Mouse (Mus musculus) liver, embryonic 13.5 days (tissue): Measurements from ENCODE around the gene Olfr588-ps1. TPM values are rescaled to one million over a fixed set of nuclear protein-coding genes. Genes with fewer than 3 reads are reported as not detected.
"Not testable (repeated sequence)": the region's sequence is repeated elsewhere in the genome, so short reads cannot be mapped to it uniquely, and the experiment has no call there.

Experiments used
- ATAC-seq: fragments of 200-750 bp; cut with Nextera tagmentation; 2 replicates; pipeline ENCODE4 v1.8.0; 2017; ENCODE audit warnings: low read depth, mild to moderate bottlenecking, moderate number of reproducible peaks, moderate library complexity
- DNase-seq: peaks from one replicate; pipeline ENCODE4 v3.0.0; 2022
- H3K27ac ChIP-seq: fragments of 300-500 bp; sonication (generic); 2 replicates; pipeline ENCODE4 v1.5.1; 2015; ENCODE audit warnings: moderate library complexity, mild to moderate bottlenecking, inconsistent platforms
- H3K27me3 ChIP-seq: fragments of 300-500 bp; sonication (generic); 2 replicates; pipeline ENCODE4 v1.6.1; 2015; ENCODE audit warnings: mild to moderate bottlenecking, inconsistent platforms
- H3K36me3 ChIP-seq: fragments of 300-500 bp; sonication (generic); 2 replicates; pipeline ENCODE4 v1.6.1; 2015; ENCODE audit warnings: mild to moderate bottlenecking, inconsistent platforms
- H3K4me1 ChIP-seq: fragments of 300-500 bp; sonication (generic); replicated peaks from 2 replicates; pipeline ENCODE4 v1.6.1; 2015; ENCODE audit warnings: inconsistent platforms
- H3K4me2 ChIP-seq: fragments of 300-500 bp; sonication (generic); 2 replicates; pipeline ENCODE4 v1.6.1; 2015; ENCODE audit warnings: inconsistent platforms, mild to moderate bottlenecking, moderate library complexity
- H3K4me3 ChIP-seq: fragments of 300-500 bp; sonication (generic); replicated peaks from 2 replicates; pipeline ENCODE4 v1.5.1; 2015; ENCODE audit warnings: mild to moderate bottlenecking, inconsistent platforms
- H3K9ac ChIP-seq: fragments of 300-500 bp; sonication (generic); 2 replicates; pipeline ENCODE4 v1.6.1; 2015; ENCODE audit warnings: mild to moderate bottlenecking, inconsistent platforms
- H3K9me3 ChIP-seq: fragments of 300-500 bp; sonication (generic); replicated peaks from 2 replicates; pipeline ENCODE4 v1.6.1; 2016; ENCODE audit warnings: inconsistent platforms
- WGBS: fragments of 180-500 bp; shearing (Covaris S2); methylation state at CpG from one replicate; pipeline ENCODE4 v1.1.7; 2015; ENCODE audit not compliant: insufficient replicate concordance; 5-methylcytosine and 5-hydroxymethylcytosine counted together
- polyA plus RNA-seq: library from polyadenylated mRNA; unstranded; fragments of >200 nt; fragmentation: Nextera tagmentation; extraction: Ambion mirVana; gene quantifications from 2 replicates; pipeline ENCODE4 v1.2.1, GENCODE M21; 2015

Olfr588-ps1 gene
- polyA plus RNA-seq = not detected in 2 replicates

DNA sequence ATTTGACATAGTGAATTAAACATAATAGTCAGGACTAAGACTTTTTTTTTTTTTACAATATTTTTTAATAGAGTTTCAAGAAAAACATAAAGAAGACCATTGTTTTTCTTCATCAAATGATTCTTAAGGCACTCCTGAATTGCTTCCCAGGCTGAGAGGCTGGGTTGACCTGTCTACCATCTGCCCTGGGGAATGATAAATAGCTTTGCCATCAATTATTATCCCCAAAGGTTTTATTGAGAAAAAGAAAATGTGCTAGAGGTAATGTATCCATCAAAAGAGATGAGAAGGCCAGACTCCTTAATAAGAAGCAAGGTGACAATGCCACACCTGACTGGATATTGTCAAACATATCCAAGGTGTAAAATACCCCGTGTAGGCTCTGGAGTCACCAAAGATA, at the start of gene Olfr588-ps1:
Olfr588-ps1 (plus strand) TSS at position 301 of the 400 bp plus-strand sequence.
- H3K9ac ChIP-seq = no peak within 1 kb of the TSS
- H3K27ac ChIP-seq = no peak within 1 kb of the TSS
- WGBS = 53% methylated on average over 1 of the region's 1 CpGs
- DNase-seq = no peak
- no peak within 1 kb of the TSS for H3K4me3 ChIP-seq
- H3K4me2 ChIP-seq = no peak within 1 kb of the TSS
- no peaks in the 10 kb centered on the region for H3K4me1 ChIP-seq
- H3K9me3 ChIP-seq = no peaks in the 10 kb centered on the region
- H3K27me3 ChIP-seq = no peaks in the 10 kb centered on the region
- no peak for ATAC-seq
- H3K36me3 ChIP-seq = no peaks in the 10 kb centered on the region

DNA sequence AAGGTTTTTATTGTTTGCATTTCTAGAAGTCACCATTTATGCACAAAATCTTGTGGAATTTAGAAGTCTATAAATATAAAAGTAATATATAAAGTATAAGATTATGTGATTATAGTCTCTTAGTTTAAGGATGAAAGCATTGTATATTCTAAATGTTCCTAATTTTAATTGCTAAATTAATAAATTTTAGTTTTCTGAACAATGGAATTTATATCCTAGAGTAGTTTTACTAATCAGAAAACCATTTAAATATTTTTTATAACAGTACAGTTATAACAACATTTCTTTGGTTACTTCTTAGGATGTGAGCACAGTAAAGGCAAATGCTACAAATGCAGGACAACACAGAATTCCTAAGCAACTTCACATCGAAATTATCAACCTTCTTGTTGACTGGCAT, 43.3 kb upstream of the Olfr588-ps1 start, which contains the start of gene Olfr585:
Olfr585 (plus strand) TSS at position 301 of the 400 bp plus-strand sequence.
- H3K9ac ChIP-seq = no peak within 1 kb of the TSS
- no peaks in the 10 kb centered on the region for H3K36me3 ChIP-seq
- H3K27ac ChIP-seq = no peak within 1 kb of the TSS
- 71% methylated on average over 1 of the region's 1 CpGs for WGBS
- no peaks in the 10 kb centered on the region for H3K27me3 ChIP-seq
- no peak within 1 kb of the TSS for H3K4me2 ChIP-seq
- H3K4me1 ChIP-seq = no peaks in the 10 kb centered on the region
- H3K4me3 ChIP-seq = no peak within 1 kb of the TSS
- H3K9me3 ChIP-seq = no peaks in the 10 kb centered on the region
- DNase-seq = no peak
- ATAC-seq = no peak

DNA sequence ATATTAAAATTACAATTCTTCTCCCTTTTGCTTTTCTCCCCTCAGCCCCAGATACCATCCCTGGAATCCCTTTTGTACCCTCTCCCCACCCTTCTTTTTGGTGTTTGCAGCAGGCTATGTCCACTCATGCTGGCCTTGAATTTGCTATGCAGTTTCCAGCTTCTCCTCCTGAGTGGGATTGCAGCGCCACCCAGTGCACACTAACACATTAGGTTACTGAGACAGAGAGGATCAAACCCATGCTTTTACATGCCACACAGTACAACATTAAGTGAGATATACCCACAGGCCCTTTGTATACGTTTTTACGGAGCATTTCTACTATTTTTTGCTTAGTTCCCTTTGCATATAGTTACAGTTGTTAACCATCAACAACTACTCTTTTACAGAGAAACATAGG, 21.3 kb upstream of the Olfr588-ps1 start:
- no peaks in the 10 kb centered on the region for H3K27me3 ChIP-seq
- ATAC-seq (no peak), DNase-seq (no peak)
- no peak overlapping the region for H3K4me2 ChIP-seq
- 36% methylated on average over 3 of the region's 3 CpGs for WGBS
- H3K4me1 ChIP-seq = no peaks in the 10 kb centered on the region
- no peak overlapping the region for H3K9ac ChIP-seq
- no peak overlapping the region for H3K27ac ChIP-seq
- H3K36me3 ChIP-seq = no peaks in the 10 kb centered on the region
- H3K9me3 ChIP-seq = no peaks in the 10 kb centered on the region
- H3K4me3 ChIP-seq = no peak overlapping the region

DNA sequence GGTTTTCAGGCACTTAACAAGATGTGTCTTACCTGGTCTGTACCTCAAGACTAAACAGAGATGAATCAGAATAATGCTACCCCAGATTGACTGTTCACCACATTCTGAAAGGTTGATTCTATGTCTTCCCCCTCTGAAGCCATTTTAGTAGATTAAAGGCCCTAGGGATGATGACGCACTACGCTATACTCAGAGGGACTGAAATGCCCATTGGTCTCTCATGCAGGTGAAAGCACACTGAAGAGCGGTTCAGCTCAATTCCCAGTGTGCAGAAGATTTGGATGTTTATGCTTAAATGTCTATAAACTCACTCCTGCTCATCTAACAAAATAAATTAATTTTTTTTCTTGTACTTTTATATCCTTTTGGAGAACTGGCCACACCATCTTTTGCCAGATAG, 15.1 kb upstream of the Olfr588-ps1 start, which contains the start of gene Olfr586:
Olfr586 (minus strand) TSS at position 101 of the 400 bp plus-strand sequence.
- no peak within 1 kb of the TSS for H3K4me3 ChIP-seq
- no peaks in the 10 kb centered on the region for H3K36me3 ChIP-seq
- H3K27me3 ChIP-seq = no peaks in the 10 kb centered on the region
- no peaks in the 10 kb centered on the region for H3K4me1 ChIP-seq
- no peaks in the 10 kb centered on the region for H3K9me3 ChIP-seq
- H3K27ac ChIP-seq = no peak within 1 kb of the TSS
- WGBS = 77% methylated on average over 3 of the region's 3 CpGs
- no peak for DNase-seq
- no peak within 1 kb of the TSS for H3K9ac ChIP-seq
- ATAC-seq = no peak
- H3K4me2 ChIP-seq = no peak within 1 kb of the TSS

DNA sequence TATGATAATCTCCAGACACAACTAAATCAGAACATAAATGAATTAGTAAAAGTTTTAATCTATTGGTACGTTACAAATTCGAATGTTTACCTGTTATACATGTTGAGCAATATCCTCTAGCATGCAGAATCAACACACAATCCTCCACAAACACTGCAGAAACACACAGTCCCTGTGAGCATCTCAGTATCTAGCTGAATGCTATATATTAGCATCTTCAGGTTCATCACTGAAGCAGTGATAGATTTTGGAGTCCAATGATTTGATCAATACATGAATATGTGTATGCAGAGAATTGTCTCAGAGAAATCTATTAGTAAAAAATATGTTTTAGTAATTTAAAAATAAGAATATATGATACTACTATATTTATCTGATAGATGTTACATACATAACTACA, 15.6 kb downstream of the Olfr588-ps1 start, which contains the start of gene Olfr589:
Olfr589 (minus strand) TSS at position 101 of the 400 bp plus-strand sequence.
- Histone ChIP-seq H3K4me1 (no peaks in the 10 kb centered on the region), H3K27ac (no peak within 1 kb of the TSS), H3K4me2 (no peak within 1 kb of the TSS), H3K9me3 (no peaks in the 10 kb centered on the region), H3K4me3 (no peak within 1 kb of the TSS), H3K9ac (no peak within 1 kb of the TSS), H3K27me3 (no peaks in the 10 kb centered on the region), H3K36me3 (no peaks in the 10 kb centered on the region)
- DNase-seq = no peak
- 39% methylated on average over 2 of the region's 2 CpGs for WGBS
- ATAC-seq = no peak

DNA sequence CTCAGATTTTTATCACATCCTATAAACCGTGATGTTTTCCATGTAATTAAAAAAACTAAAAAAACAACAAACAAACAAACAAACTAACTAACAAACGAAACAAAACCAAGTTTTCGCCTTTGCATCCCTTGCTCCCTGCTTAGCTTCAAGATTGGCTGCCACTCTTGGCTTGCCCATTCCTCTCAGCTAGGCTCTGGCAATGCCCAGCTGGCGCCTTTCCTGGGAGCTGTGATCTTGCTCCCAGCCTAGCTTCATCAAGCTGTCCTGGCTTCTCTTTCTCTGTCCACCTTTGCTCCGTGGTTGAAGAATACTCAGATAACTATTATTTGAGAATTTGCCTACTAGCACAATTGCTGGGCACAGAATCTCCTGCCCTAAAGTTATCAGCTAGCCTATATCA, 29.0 kb downstream of the Olfr588-ps1 start:
- H3K27ac ChIP-seq = no peak overlapping the region
- no peaks in the 10 kb centered on the region for H3K4me1 ChIP-seq
- DNase-seq (no peak), ATAC-seq (no peak)
- no peak overlapping the region for H3K9ac ChIP-seq
- WGBS = 46% methylated on average over 5 of the region's 5 CpGs
- no peaks in the 10 kb centered on the region for H3K27me3 ChIP-seq
- H3K4me3 ChIP-seq = no peak overlapping the region
- no peaks in the 10 kb centered on the region for H3K9me3 ChIP-seq
- no peaks in the 10 kb centered on the region for H3K36me3 ChIP-seq
- H3K4me2 ChIP-seq = no peak overlapping the region

DNA sequence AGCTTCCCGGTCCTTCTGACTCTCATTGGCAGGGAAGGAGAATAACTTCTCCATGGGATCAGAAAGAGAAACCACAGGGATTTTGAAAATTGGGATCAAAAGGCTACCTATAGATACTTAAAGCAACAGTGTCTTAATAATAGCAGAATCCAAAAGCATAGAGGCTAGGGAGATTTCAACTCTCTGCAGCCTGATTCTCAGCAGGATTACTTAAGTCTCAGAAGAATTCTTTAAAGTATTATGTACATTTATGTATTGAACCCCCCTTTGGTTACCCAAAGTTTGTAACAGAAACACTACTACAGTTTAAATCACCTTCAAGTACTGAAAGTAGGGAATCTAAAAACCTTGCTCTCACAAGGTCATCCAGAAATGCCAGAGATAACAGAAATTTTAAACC, 37.6 kb downstream of the Olfr588-ps1 start, which contains the start of gene Olfr591:
Olfr591 (minus strand) TSS at position 101 of the 400 bp plus-strand sequence.
- no peak within 1 kb of the TSS for H3K4me2 ChIP-seq
- no peaks in the 10 kb centered on the region for H3K36me3 ChIP-seq
- no peak within 1 kb of the TSS for H3K27ac ChIP-seq
- H3K4me1 ChIP-seq = no peaks in the 10 kb centered on the region
- H3K27me3 ChIP-seq = no peaks in the 10 kb centered on the region
- DNase-seq (no peak), ATAC-seq (no peak)
- H3K9me3 ChIP-seq = no peaks in the 10 kb centered on the region
- H3K4me3 ChIP-seq = no peak within 1 kb of the TSS
- no peak within 1 kb of the TSS for H3K9ac ChIP-seq
- WGBS = 40% methylated on average over 1 of the region's 1 CpGs

DNA sequence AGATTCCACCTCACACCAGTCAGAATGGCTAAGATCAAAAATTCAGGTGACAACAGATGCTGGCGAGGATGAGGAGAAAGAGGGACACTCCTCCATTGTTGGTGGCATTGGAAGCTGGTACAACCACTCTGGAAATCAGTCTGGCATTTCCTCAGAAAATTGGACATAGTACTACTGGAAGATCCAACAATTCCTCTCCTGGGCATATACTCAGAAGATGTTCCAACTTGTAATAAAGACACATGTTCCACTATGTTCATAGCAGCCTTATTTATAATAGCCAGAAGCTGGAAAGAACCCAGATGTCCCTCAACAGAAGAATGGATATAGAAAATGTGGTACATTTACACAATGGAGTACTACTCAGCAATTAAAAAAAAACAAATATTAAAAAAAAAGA, 43.8 kb downstream of the Olfr588-ps1 start, which contains the start of gene Olfr592:
Olfr592 (plus strand) TSS at position 301 of the 400 bp plus-strand sequence.
- WGBS = 38% methylated on average over 1 of the region's 1 CpGs
- H3K4me3 ChIP-seq = not testable (repeated sequence)

More for the DNA sequence above, 43.8 kb downstream of the Olfr588-ps1 start, which contains the start of gene Olfr592:
- not testable (repeated sequence) for ATAC-seq, H3K9ac ChIP-seq, H3K27ac ChIP-seq, H3K4me2 ChIP-seq, H3K36me3 ChIP-seq, H3K9me3 ChIP-seq, DNase-seq, H3K4me1 ChIP-seq, H3K27me3 ChIP-seq

Other genes with a start within 250 kb of the Olfr588-ps1 start
- not detected in 2 replicates for gene Olfr569, start 250.0 kb upstream of the Olfr588-ps1 start, polyA plus RNA-seq
- not detected in 2 replicates for gene Olfr570, start 246.3 kb upstream of the Olfr588-ps1 start, polyA plus RNA-seq
- gene Olfr571, start 223.3 kb upstream of the Olfr588-ps1 start, polyA plus RNA-seq = not detected in 2 replicates
- gene Olfr572, start 216.5 kb upstream of the Olfr588-ps1 start, polyA plus RNA-seq = not detected in 2 replicates
- gene Olfr573-ps1, start 198.3 kb upstream of the Olfr588-ps1 start, polyA plus RNA-seq = not detected in 2 replicates
- gene Olfr574, start 192.4 kb upstream of the Olfr588-ps1 start, polyA plus RNA-seq = not detected in 2 replicates
- gene Olfr575, start 182.1 kb upstream of the Olfr588-ps1 start, polyA plus RNA-seq = not detected in 2 replicates
- not detected in 2 replicates for gene Olfr576, start 178.2 kb upstream of the Olfr588-ps1 start, polyA plus RNA-seq
- gene Olfr577, start 164.9 kb upstream of the Olfr588-ps1 start, polyA plus RNA-seq = not detected in 2 replicates
- not detected in 2 replicates for gene Olfr578, start 151.6 kb upstream of the Olfr588-ps1 start, polyA plus RNA-seq
- not detected in 2 replicates for gene Olfr582, start 102.9 kb upstream of the Olfr588-ps1 start, polyA plus RNA-seq
- not detected in 2 replicates for gene Olfr583, start 89.6 kb upstream of the Olfr588-ps1 start, polyA plus RNA-seq
- not detected in 2 replicates for gene Olfr584, start 59.0 kb upstream of the Olfr588-ps1 start, polyA plus RNA-seq
- not detected in 2 replicates for gene Olfr585, start 43.2 kb upstream of the Olfr588-ps1 start, polyA plus RNA-seq
- gene Olfr586, start 15.2 kb upstream of the Olfr588-ps1 start, polyA plus RNA-seq = not detected in 2 replicates
- not detected in 2 replicates for gene Olfr589, start 15.5 kb downstream of the Olfr588-ps1 start, polyA plus RNA-seq
- gene Olfr591, start 37.5 kb downstream of the Olfr588-ps1 start, polyA plus RNA-seq = not detected in 2 replicates
- gene Olfr592, start 43.9 kb downstream of the Olfr588-ps1 start, polyA plus RNA-seq = not detected in 2 replicates
- not detected in 2 replicates for gene Olfr593, start 71.0 kb downstream of the Olfr588-ps1 start, polyA plus RNA-seq
- not detected in 2 replicates for gene Olfr594, start 76.1 kb downstream of the Olfr588-ps1 start, polyA plus RNA-seq
- not detected in 2 replicates for gene Usp17ld, start 111.6 kb downstream of the Olfr588-ps1 start, polyA plus RNA-seq
- not detected in 2 replicates for gene Olfr596, start 164.8 kb downstream of the Olfr588-ps1 start, polyA plus RNA-seq
- gene Olfr597, start 175.4 kb downstream of the Olfr588-ps1 start, polyA plus RNA-seq = not detected in 2 replicates
- not detected in 2 replicates for gene Olfr598, start 182.7 kb downstream of the Olfr588-ps1 start, polyA plus RNA-seq
- not detected in 2 replicates for gene Olfr599, start 195.0 kb downstream of the Olfr588-ps1 start, polyA plus RNA-seq
- not detected in 2 replicates for gene Olfr600, start 208.8 kb downstream of the Olfr588-ps1 start, polyA plus RNA-seq
- gene Olfr601, start 221.8 kb downstream of the Olfr588-ps1 start, polyA plus RNA-seq = not detected in 2 replicates
- gene Olfr603, start 245.3 kb downstream of the Olfr588-ps1 start, polyA plus RNA-seq = not detected in 2 replicates